In the genomic region with DNA sequence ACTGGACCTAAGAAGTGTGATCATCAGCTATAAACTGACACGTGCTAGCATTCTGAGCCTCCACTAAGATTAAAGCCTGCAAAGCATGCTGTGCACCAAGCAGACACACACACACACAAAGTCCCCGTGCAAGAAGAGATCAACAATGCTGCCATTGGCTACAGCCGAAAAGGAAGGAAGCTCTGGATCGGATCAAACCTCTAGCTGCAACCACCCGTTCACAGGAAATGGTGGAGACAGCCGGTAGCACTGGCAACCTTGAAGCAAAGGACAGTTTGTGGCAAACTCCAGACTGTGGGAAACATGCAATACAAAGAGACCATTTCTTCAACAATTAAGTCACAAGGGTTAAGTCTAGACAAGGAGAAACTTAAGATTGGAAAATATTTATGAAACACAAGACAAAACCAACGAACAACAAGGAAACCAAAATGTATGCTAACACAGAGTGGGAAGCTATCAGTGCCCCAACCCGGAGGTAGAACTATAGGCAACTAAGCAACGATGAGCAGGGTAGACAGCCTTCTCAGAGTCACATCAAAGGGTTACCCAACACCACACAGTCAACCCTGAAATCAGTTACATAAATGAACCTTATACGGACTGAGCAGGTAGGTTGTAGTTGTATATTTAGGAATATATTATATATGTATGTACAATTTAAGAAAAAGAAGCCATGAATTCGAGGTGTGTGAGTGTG, we compare ENCODE assay signal across 16 mouse cellular contexts. TPM values are rescaled to one million over a fixed set of nuclear protein-coding genes. Genes with fewer than 3 reads are reported as not detected.
DNase-seq lines count a peak whose midpoint lies in the region; ATAC-seq and TF ChIP-seq lines count a peak whose summit lies in the region.
"Had no signal": no experiment of that assay in that cellular context is flagged by ENCODE, and none has a peak within 500 bp of the region (broad histone marks: within the 10 kb centered on the region; RNA-seq: fewer than 3 reads in every experiment).

No protein-coding gene starts in this region.

- no peak overlapping the region for H3K4me3 ChIP-seq in heart, embryonic 16.5 days (ENCODE audit: low read length)
- no peak overlapping the region for H3K4me3 ChIP-seq in liver, embryonic 16.5 days (ENCODE audit: low read depth, low read length)
- no peak overlapping the region for H3K4me3 ChIP-seq in neural tube, embryonic 15.5 days (replicated peaks)
- H3K4me3 ChIP-seq in kidney, embryonic 16.5 days (ENCODE audit: low read length) = no peak overlapping the region
- no peak overlapping the region for H3K4me3 ChIP-seq in gastrocnemius, adult 2 months
- H3K4me3 ChIP-seq: hindbrain, embryonic 12.5 days; limb, embryonic 15.5 days; midbrain, embryonic 15.5 days had no signal

- WGBS in heart, embryonic 16.5 days = 58% methylated on average over 11 of the region's 11 CpGs
- WGBS in liver, embryonic 16.5 days (ENCODE audit: insufficient replicate concordance) = 21% methylated on average over 11 of the region's 11 CpGs
- 84% methylated on average over 11 of the region's 11 CpGs for WGBS in neural tube, embryonic 15.5 days
- WGBS in kidney, embryonic 16.5 days = 81% methylated on average over 11 of the region's 11 CpGs

- H3K4me2 ChIP-seq in heart, embryonic 16.5 days (ENCODE audit: low read depth, low read length) = no peak overlapping the region
- no peak overlapping the region for H3K4me2 ChIP-seq in liver, embryonic 16.5 days (ENCODE audit: low read depth, low read length)
- no peak overlapping the region for H3K4me2 ChIP-seq in neural tube, embryonic 15.5 days
- no peak overlapping the region for H3K4me2 ChIP-seq in kidney, embryonic 16.5 days (replicated peaks; ENCODE audit: low read depth, low read length)
- H3K4me2 ChIP-seq: hindbrain, embryonic 12.5 days; limb, embryonic 15.5 days; midbrain, embryonic 15.5 days had no signal

- H3K27me3 ChIP-seq in heart, embryonic 16.5 days (ENCODE audit: control insufficient read depth, insufficient read depth, low read length) = no peaks in the 10 kb centered on the region
- no peaks in the 10 kb centered on the region for H3K27me3 ChIP-seq in liver, embryonic 16.5 days (ENCODE audit: control insufficient read depth, insufficient read depth, low read depth, low read length)
- no peaks in the 10 kb centered on the region for H3K27me3 ChIP-seq in neural tube, embryonic 15.5 days (replicated peaks)
- no peaks in the 10 kb centered on the region for H3K27me3 ChIP-seq in kidney, embryonic 16.5 days (ENCODE audit: insufficient read depth, low read length)
- H3K27me3 ChIP-seq: hindbrain, embryonic 12.5 days; limb, embryonic 15.5 days; midbrain, embryonic 15.5 days had no signal

- no peaks in the 10 kb centered on the region for H3K36me3 ChIP-seq in heart, embryonic 16.5 days (ENCODE audit: control insufficient read depth, insufficient read depth)
- H3K36me3 ChIP-seq in liver, embryonic 16.5 days (ENCODE audit: control insufficient read depth, insufficient read depth) = no peaks in the 10 kb centered on the region
- H3K36me3 ChIP-seq in neural tube, embryonic 15.5 days = no peaks in the 10 kb centered on the region
- no peaks in the 10 kb centered on the region for H3K36me3 ChIP-seq in kidney, embryonic 16.5 days (ENCODE audit: insufficient read depth, low read length)
- H3K36me3 ChIP-seq: hindbrain, embryonic 12.5 days; limb, embryonic 15.5 days; midbrain, embryonic 15.5 days had no signal

- H3K9me3 ChIP-seq in heart, embryonic 16.5 days (replicated peaks; ENCODE audit: control insufficient read depth, low read length) = no peaks in the 10 kb centered on the region
- H3K9me3 ChIP-seq in liver, embryonic 16.5 days (replicated peaks; ENCODE audit: control insufficient read depth, low read length) = no peaks in the 10 kb centered on the region
- H3K9me3 ChIP-seq in neural tube, embryonic 15.5 days (replicated peaks) = no peaks in the 10 kb centered on the region
- H3K9me3 ChIP-seq in kidney, embryonic 16.5 days (ENCODE audit: low read length) = no peaks in the 10 kb centered on the region
- H3K9me3 ChIP-seq: hindbrain, embryonic 12.5 days; limb, embryonic 15.5 days; midbrain, embryonic 15.5 days had no signal

- TF ChIP-seq CTCF in gastrocnemius, adult 2 months (IDR thresholded peaks at IDR 0.05) = no peak

- peak; percentile 28; the same call in 1 of the 2 replicates for ATAC-seq in heart, embryonic 16.5 days (replicated peaks; ENCODE audit: extremely low read depth, insufficient read depth, low FRiP score)
- peak; percentile 41; the same call in 1 of the 2 replicates for ATAC-seq in liver, embryonic 16.5 days (ENCODE audit: low read depth)
- no peak for ATAC-seq in neural tube, embryonic 15.5 days (ENCODE audit: low FRiP score)
- no peak for ATAC-seq in kidney, embryonic 16.5 days (ENCODE audit: low FRiP score, low TSS enrichment)
- ATAC-seq: forebrain, embryonic 14.5 days; midbrain, embryonic 15.5 days had no signal

- H3K9ac ChIP-seq in heart, embryonic 16.5 days (ENCODE audit: low read length) = no peak overlapping the region
- H3K9ac ChIP-seq in liver, embryonic 16.5 days (ENCODE audit: low read depth, low read length) = no peak overlapping the region
- no peak overlapping the region for H3K9ac ChIP-seq in neural tube, embryonic 15.5 days (replicated peaks)
- no peak overlapping the region for H3K9ac ChIP-seq in kidney, embryonic 16.5 days (replicated peaks; ENCODE audit: low read length)
- H3K9ac ChIP-seq: hindbrain, embryonic 12.5 days; limb, embryonic 15.5 days; midbrain, embryonic 15.5 days had no signal

- DNase-seq in heart, postnatal 36 days = no peak
- DNase-seq in T-cell, adult 2 months (ENCODE audit: low spot score) = peak; percentile 82
- DNase-seq in thymus, postnatal 0 days (ENCODE audit: low spot score) = peak; percentile 83
- DNase-seq in gastrocnemius, adult 2 months = no peak
- DNase-seq: adrenal gland, postnatal 36 days; cerebellum, adult 2 months; gastrocnemius, postnatal 36 days had no signal

- H3K4me1 ChIP-seq in heart, embryonic 16.5 days (ENCODE audit: control insufficient read depth, insufficient read depth, low read length) = no peaks in the 10 kb centered on the region
- peaks cover 3% of the 10 kb centered on the region; the same call in 1 of the 2 replicates for H3K4me1 ChIP-seq in liver, embryonic 16.5 days (ENCODE audit: control insufficient read depth, low read depth, low read length)
- H3K4me1 ChIP-seq in neural tube, embryonic 15.5 days = no peaks in the 10 kb centered on the region
- H3K4me1 ChIP-seq in kidney, embryonic 16.5 days (ENCODE audit: insufficient read depth, low read length) = no peaks in the 10 kb centered on the region
- H3K4me1 ChIP-seq: hindbrain, embryonic 12.5 days; limb, embryonic 15.5 days; midbrain, embryonic 15.5 days had no signal

- intact Hi-C loops in heart, postnatal 36 days (cut with DNase I) = no loop called here
- intact Hi-C loops in gastrocnemius, adult 2 months (cut with DNase I) = no loop called here

- H3K27ac ChIP-seq in heart, embryonic 16.5 days (ENCODE audit: low read length) = no peak overlapping the region
- peak overlapping the region; percentile 42; the same call in 1 of the 2 replicates for H3K27ac ChIP-seq in liver, embryonic 16.5 days (ENCODE audit: low read length)
- H3K27ac ChIP-seq in neural tube, embryonic 15.5 days (replicated peaks) = no peak overlapping the region
- no peak overlapping the region for H3K27ac ChIP-seq in kidney, embryonic 16.5 days (ENCODE audit: low read length)
- no peak overlapping the region for H3K27ac ChIP-seq in gastrocnemius, adult 2 months
- H3K27ac ChIP-seq: hindbrain, embryonic 12.5 days; kidney, postnatal 0 days; limb, embryonic 15.5 days; midbrain, embryonic 15.5 days had no signal

RNA-seq across cellular contexts. Expression of a gene that starts 26.4 kb away (rescaled TPM):
- 41.8 and 46.6 TPM in 2 replicates for polyA plus RNA-seq in heart, embryonic 16.5 days (2015; fragmentation: Nextera tagmentation; extraction: Ambion mirVana)
- total RNA-seq in heart, postnatal 36 days (2021) = 10 to 100 TPM; 29.9 to 37.3 TPM
- polyA plus RNA-seq in liver, embryonic 16.5 days (2015; fragmentation: Nextera tagmentation; extraction: Ambion mirVana) = 20.5 and 23.9 TPM in 2 replicates
- 54.9 and 67.3 TPM in 2 replicates for polyA plus RNA-seq in thymus, postnatal 0 days (2015; fragmentation: Nextera tagmentation; extraction: Ambion mirVana)
- polyA plus RNA-seq in neural tube, embryonic 15.5 days (2015; fragmentation: Nextera tagmentation; extraction: Ambion mirVana) = 56.6 and 64.7 TPM in 2 replicates
- polyA plus RNA-seq in kidney, embryonic 16.5 days (2015; fragmentation: Nextera tagmentation; extraction: Ambion mirVana) = 81.1 and 82.6 TPM in 2 replicates
- 10 to 100 TPM; 41.0 to 42.5 TPM for total RNA-seq in gastrocnemius, adult 2 months (2021)

RNA-seq across cellular contexts. Expression of a gene that starts 51.8 kb away (rescaled TPM):
- polyA plus RNA-seq in heart, embryonic 16.5 days (2015; fragmentation: Nextera tagmentation; extraction: Ambion mirVana) = 40.5 and 41.0 TPM in 2 replicates
- total RNA-seq in heart, postnatal 36 days (2021) = 10 to 100 TPM; 19.5 to 21.5 TPM
- 57.8 and 59.8 TPM in 2 replicates for polyA plus RNA-seq in liver, embryonic 16.5 days (2015; fragmentation: Nextera tagmentation; extraction: Ambion mirVana)
- polyA plus RNA-seq in thymus, postnatal 0 days (2015; fragmentation: Nextera tagmentation; extraction: Ambion mirVana) = 14.9 and 15.6 TPM in 2 replicates
- polyA plus RNA-seq in neural tube, embryonic 15.5 days (2015; fragmentation: Nextera tagmentation; extraction: Ambion mirVana) = 56.0 and 59.5 TPM in 2 replicates
- polyA plus RNA-seq in kidney, embryonic 16.5 days (2015; fragmentation: Nextera tagmentation; extraction: Ambion mirVana) = 76.5 and 79.9 TPM in 2 replicates
- 10 to 100 TPM; 16.6 to 17.5 TPM for total RNA-seq in gastrocnemius, adult 2 months (2021)

Comparison
In these comparisons a context has a peak if more than half of its experiments do, and no peak if none do; other contexts are left out.
1. ATAC-seq: peak in heart, embryonic 16.5 days (single experiment) and liver, embryonic 16.5 days (single experiment); none in neural tube, embryonic 15.5 days (single experiment) and kidney, embryonic 16.5 days (single experiment).
2. DNase-seq: peak in T-cell, adult 2 months (single experiment) and thymus, postnatal 0 days (single experiment); none in heart, postnatal 36 days (0 of 2) and gastrocnemius, adult 2 months (single experiment).